Mouse (Mus musculus) monocyte, adult 5-6 weeks (primary cell): ENCODE results near the gene Tex14. TPM values are rescaled to one million over a fixed set of nuclear protein-coding genes. Genes with fewer than 3 reads are reported as not detected.

ENCODE experiments used
- ATAC-seq: fragments of 153-309, 156-312 bp; replicated peaks from 2 replicates; pipeline ENCODE4 v1.8.0; 2017; ENCODE audit warnings: mild to moderate bottlenecking; ENCODE audit not compliant: low TSS enrichment, insufficient number of reproducible peaks, severe bottlenecking, poor library complexity, low FRiP score
- total RNA-seq: library from RNA; stranded (forward); fragments of 200-1000, 200-491, 200-594 nt; gene quantifications from 3 replicates; pipeline ENCODE4 v1.2.3, GENCODE M21; 2017

Gene Tex14
- total RNA-seq, 1 experiment from 2014 or later = 4.4 TPM

GRCm38 (mm10) chr11:87581161-87581865 is 176.4 kb downstream of the Tex14 start:
- no peak for ATAC-seq

GRCm38 (mm10) chr11:87581933-87582710 is 177.3 kb downstream of the Tex14 start:
- ATAC-seq = no peak

GRCm38 (mm10) chr11:87583291-87584034 is 178.6 kb downstream of the Tex14 start:
- ATAC-seq = no peak

GRCm38 (mm10) chr11:87584711-87585505 is 180.0 kb downstream of the Tex14 start:
- no peak for ATAC-seq

- no peak for ATAC-seq
Measured at GRCm38 (mm10) chr11:87587211-87587874, 182.5 kb downstream of the Tex14 start.

- ATAC-seq = no peak
Measured at GRCm38 (mm10) chr11:87589605-87590004, 184.7 kb downstream of the Tex14 start.

GRCm38 (mm10) chr11:87590841-87591525 is 186.1 kb downstream of the Tex14 start:
- no peak for ATAC-seq

- ATAC-seq = peak; percentile 91
Measured at GRCm38 (mm10) chr11:87591526-87592353, 186.9 kb downstream of the Tex14 start, which contains the start of gene Mtmr4. Gene Mtmr4, plus strand, starts transcription at chr11:87592162.

- ATAC-seq = no peak
Measured at GRCm38 (mm10) chr11:87592354-87592695, 187.5 kb downstream of the Tex14 start.

GRCm38 (mm10) chr11:87592713-87593598 is 188.1 kb downstream of the Tex14 start:
- ATAC-seq = no peak

GRCm38 (mm10) chr11:87595327-87595841 is 190.5 kb downstream of the Tex14 start:
- no peak for ATAC-seq

GRCm38 (mm10) chr11:87595976-87596375 is 191.1 kb downstream of the Tex14 start:
- ATAC-seq = no peak

GRCm38 (mm10) chr11:87596492-87596891 is 191.6 kb downstream of the Tex14 start:
- ATAC-seq = no peak

GRCm38 (mm10) chr11:87597061-87597460 is 192.2 kb downstream of the Tex14 start:
- ATAC-seq = no peak

GRCm38 (mm10) chr11:87599395-87600089 is 194.7 kb downstream of the Tex14 start:
- no peak for ATAC-seq
